Mouse (Mus musculus) heart, adult 9 months (tissue): ENCODE measurements around the gene Ccdc125.
"Not testable (repeated sequence)": the region's sequence is repeated elsewhere in the genome, so short reads cannot be mapped to it uniquely, and the experiment has no call there.

Experiments
- DNase-seq, 2 experiments: peaks; one replicate each; pipeline ENCODE4 v3.0.0; 2022; ENCODE audit warnings: low spot score in 2 of 2

Gene Ccdc125

DNA sequence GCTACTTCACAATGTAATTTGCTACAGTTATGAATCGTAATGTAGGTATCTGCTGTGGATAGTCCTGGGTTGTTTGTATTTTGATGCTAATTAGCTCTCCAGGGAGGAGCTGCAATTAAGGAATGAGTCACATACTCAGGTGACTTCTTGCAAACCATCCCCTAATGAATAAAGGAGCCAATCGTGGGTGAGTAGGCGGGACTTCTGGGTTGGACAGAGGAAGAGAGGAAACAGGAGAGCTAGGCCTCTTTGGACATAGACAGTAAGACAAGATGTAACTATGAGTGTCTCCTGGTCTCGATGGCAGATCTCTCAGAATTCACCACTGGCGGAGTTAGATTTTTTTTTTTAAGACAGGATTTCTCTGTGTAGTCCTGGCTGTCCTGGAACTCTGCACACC, 52.1 kb downstream of the Ccdc125 start:
- no peak for DNase-seq

DNA sequence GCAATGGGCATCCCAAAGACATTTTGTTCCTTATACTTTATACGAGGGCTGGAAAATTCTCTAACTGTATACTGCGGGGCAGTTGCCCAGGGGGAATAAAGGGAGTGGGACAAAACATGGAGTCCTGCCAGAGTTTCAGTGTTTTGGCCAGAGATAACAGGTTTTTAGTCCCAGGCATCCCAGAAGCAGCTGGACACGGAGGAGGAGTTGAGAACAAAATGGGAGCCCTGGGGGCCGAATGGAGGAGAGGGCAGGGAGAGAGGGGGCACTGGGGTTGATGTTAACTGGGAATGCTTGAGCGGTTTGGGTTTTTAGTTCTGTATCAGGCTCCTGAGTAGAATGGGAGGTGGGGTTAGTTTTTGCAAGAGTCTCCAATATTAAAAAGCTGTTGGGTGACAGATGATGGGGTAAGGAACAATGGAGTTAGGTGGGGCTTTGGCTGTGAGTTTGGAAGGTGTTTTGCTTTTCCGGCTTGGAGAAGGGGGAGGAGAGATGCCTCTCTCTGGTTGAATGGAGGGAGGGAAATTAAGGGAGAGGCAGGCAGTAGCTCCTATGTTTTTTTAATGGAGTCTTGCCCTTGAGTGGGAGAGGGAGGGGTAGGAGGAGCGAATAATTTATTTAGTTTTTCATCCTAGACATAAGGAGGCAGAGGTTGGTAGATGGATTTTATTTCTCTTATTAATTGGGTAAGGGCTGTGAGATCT, 54.7 kb downstream of the Ccdc125 start:
- no peak for DNase-seq

DNA sequence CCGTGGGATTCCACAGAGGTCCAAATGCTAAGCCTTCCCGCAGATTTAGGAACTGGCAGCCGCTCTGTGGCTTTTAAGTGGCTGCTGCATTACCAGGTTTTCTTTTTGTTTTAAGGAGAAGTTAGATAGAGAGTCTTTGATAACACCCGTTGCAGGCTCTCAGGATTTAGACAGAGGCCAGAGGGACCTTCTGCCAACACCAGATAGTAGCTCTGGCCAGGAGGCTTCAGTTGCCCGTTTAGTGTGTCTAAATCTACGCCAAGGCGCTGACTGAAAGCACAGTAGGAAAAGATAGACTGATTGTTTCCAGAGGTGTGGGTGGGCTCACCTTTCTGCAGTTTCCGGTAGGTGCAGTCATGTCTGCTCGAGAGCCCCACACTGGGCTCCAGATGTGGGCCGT, 55.7 kb downstream of the Ccdc125 start:
- DNase-seq, result no peak

DNA sequence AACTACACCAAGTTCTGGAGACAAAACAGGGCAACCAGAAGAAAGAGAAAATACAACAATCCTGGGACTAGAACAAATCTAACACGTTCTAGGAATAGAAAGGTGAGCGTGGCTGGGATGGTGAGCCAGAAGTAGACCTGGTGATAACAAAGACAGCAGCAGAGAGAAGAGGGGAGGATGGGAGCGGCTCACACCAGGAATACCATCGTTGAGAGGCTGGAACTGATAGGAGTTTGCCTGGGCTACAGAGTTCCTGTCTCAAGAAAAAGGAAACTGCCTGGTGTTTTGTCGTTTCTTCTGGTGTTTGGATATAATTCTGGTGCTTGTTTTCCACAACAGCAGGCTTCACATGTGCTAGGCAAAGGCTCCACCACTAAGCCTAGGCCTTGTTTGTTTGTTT, 58.6 kb downstream of the Ccdc125 start:
- DNase-seq, result no peak

DNA sequence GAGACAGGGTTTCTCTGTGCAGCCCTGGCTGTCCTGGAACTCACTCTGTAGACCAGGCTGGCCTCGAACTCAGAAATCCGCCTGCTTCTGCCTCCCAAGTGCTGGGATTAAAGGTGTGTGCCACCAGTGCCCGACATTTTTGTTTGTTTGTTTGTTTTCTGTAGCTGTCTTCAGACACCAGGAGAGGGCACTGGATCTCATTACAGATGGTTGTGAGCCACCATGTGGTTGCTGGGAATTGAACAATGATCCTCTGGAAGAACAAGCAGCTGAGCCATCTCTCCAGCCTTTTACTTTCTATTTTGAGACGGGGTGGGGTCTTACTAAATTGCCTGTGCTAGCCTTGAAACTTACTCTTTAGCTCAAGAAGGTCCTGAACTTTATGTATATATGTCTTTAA, 59.0 kb downstream of the Ccdc125 start:
- not testable (repeated sequence) for DNase-seq

DNA sequence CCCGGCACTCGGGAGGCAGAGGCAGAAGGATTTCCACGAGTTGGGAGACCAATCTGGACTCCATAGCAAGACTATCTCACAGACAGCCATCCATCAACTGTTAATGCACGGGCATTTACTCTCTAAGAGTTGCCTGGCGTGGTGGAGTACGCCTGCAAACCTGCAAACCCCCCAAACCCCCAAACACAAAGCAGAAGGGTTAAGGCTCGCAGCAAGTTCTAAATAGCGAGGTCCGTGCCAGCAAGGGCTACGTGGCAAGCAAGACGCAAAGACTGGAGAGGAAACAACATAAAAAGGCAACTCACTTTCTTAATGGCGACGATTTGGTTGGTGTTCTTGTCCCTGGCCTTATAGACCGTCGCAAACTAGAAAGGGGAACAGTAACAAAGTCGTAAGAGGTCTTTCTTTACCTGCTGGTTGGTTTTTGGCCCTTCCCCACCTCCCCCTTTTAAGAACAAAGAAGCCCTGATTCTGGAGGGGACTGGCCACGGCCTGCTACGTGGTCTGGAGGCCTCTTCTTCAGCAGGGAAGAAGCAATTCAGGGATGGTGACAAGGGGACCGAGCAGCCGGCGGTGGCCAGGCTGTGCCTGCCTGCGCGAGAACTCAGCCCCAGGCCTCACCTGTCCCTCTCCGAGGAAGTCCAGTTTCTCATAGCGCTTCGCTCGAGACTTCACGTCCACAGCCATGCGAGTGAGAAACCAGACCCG, 60.8 kb downstream of the Ccdc125 start:
- no peak for DNase-seq

DNA sequence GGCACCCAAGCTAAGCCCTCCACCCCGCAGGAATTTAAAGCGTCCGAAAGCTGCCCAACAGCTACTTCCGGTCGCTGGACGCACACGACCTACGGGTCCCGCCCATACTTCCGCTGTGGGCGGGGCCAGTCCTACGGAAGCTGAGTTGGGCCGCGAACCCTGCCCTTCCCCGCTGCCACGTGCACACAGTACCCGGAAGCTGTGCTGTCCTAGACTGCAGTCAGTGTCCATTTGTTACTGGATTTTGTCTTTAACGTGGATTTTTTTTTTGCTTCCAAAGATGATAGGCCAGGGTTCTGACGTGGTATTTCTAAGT, 61.3 kb downstream of the Ccdc125 start, which contains the start of gene Cdk7:
Gene Cdk7 (minus strand): TSS at position 79 of the 316 bp plus-strand sequence.
- DNase-seq, result peak; percentile 87 to 91

DNA sequence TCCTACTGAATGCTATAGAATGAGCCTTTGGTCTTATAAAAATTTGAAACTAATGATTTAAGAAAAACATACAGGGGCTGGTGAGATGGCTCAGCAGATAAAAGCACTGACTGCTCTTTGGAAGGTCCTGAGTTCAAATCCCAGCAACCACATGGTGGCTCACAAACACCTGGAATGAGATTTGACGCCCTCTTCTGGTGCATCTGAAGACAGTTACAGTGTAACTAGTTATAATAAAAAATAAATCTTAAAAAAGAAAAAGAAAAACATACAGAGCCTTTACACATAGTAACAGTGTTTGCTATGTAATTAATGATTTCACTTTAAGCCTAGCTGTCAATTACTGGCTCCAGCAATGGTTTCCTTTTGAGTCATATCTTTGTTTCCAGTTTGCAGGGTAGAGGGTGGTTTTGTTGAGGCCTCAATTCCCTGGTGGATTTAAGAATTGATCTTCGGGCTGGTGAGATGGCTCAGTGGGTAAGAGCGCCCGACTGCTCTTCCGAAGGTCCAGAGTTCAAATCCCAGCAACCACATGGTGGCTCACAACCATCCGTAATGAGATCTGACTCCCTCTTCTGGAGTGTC, 62.0 kb downstream of the Ccdc125 start:
- not testable (repeated sequence) for DNase-seq

DNA sequence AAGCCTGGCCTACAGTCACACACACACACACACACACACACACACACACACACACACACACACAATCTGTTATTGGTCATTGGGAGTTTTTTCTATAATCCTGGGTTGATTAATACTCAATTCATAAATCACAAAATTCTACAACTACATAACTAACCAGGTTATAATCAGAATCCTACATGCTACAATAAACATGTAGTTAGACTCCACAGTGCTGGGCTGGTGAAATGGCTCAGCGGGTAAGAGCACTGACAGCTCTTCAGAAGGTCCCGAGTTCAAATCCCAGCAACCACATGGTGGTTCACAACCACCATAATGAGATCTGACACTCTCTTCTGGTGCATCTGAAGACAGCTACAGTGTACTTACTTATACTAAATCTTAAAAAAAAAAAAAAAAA, 63.2 kb downstream of the Ccdc125 start:
- DNase-seq, result no peak

DNA sequence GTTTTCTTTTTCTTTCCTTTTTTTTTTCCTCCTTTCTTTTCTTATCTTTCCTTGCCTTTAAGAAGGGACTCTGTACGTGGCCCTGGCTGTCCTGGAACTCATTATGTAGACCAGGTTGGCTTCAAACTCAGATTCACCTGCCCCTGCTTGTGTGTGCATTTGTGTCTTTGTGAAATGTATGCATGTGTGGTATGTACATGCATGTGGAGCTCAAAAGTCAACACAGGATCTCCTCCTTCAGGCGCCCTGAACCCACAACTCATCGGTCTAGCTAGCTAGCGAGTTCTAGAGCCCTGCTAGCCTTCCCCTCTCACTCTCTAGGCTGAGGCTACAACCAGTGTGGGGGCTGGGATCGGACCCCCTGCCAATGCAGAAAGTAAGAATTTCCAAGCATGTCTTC, 73.3 kb downstream of the Ccdc125 start:
- no peak for DNase-seq

DNA sequence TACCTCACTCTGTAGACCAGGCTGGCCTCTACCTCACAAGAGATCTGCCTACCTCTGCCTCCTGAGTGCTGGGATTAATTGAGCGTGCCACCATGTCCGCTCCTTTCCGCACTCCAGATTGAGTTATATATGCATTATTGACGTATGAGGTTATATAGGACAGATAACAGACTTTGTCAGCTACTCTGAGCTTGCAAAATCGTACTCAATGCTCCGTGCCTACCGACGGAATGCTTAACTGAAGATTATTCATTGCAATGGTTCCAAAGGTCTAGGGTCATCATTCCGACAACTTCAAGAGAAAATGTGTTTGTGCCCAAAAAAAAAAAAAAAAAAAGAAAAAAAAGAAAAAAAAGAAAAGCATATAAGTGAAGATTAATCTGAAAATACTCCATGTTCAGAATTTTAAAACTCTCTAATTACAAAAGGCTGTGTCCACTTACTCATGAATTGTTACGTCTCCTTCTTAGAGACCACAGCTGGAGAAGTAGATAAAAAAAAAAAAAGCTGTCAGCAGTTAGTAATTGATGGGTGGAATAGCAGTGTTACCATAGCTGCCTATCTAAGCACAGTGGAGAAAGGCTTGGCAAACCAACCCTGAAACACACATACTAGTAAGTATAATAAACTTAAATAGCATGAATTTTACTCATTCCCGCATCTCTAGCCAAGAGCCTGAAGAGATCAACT, 74.0 kb downstream of the Ccdc125 start:
- no peak for DNase-seq

DNA sequence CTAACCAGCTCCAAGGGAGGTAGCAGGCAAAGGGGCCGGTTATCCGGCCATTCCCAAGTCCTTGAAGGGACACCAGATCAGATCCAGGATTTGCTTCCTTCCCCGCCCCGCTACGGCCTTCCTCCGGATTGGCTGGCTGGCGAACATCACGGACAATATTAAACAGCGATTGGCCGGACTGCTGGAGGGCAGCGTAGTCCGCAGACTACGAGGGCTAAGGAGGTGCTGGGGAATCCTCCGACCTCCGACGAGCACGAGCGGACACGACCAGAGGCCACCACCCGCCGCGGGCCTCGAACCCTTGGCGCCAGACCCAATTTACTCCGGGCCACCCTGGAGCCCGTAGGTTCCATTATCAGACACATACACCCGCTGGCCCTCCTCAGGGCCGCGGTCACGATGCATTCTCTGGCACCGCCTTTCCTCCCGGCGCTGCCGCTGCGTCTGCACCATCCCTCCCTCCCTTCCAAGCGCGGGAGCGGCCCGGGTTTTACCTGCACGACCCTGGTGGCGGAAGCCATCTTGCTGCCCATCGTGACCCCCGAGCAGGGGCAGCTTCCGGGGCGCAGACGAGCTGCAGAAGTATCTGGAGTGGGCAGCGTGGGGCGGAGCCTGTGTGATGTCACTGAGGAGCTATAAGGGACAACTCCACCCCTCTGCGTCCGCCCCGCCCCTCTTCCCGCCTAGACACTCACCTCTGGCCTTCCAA, 74.7 kb downstream of the Ccdc125 start, which contains the start of gene Mrps36:
Gene Mrps36 (minus strand): TSS at position 624 of the 709 bp plus-strand sequence.
- DNase-seq, result peak; percentile 94 to 96

DNA sequence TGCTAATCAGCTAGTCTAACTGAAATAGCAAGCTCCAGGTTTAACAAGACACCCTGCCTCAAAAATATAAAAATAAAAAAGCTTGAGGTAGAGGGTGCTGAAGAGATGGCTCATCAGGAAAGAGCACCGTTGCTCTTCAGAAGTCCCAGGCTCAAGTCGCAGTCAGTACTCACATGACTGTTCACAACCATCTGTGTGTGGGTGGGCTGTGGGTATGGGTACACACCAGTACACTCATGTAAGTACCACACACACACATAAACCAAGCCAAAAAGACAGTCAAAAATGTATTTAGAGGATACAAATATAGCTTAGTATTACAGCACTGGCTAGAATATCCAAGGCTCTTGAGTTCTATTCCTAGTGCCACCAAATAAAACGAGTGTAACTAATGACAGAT, 76.6 kb downstream of the Ccdc125 start:
- no peak for DNase-seq
